Mouse (Mus musculus) megakaryocyte, adult 5-6 weeks (primary cell): Measurements from ENCODE around the gene Rbp7. TPM values are rescaled to one million over a fixed set of nuclear protein-coding genes. Genes with fewer than 3 reads are reported as not detected.
"Not testable (repeated sequence)": the region's sequence is repeated elsewhere in the genome, so short reads cannot be mapped to it uniquely, and the experiment has no call there.

Experiments used
- ATAC-seq: 2 replicates; pipeline ENCODE4 v1.8.0; 2016; ENCODE audit warnings: mild to moderate bottlenecking, inconsistent platforms; ENCODE audit not compliant: poor library complexity, severe bottlenecking
- total RNA-seq, 2 experiments: library from RNA; stranded (forward) in 1 of 2; stranded (reverse) in 1 of 2; fragments of 153-499, 151-499 nt in 1 of 2; fragments of 221-1000, 200-1000 nt in 1 of 2; gene quantifications; 2 replicates each; pipeline versions ENCODE4 v1.2.3 to v1.2.4; 2015 to 2017

Rbp7 gene
- total RNA-seq, 2 experiments from 2014 or later, result not detected

GRCm38 (mm10) chr4:149457831-149458430 is 3.2 kb upstream of the Rbp7 start:
- ATAC-seq, result no peak

GRCm38 (mm10) chr4:149457163-149457562 is 2.4 kb upstream of the Rbp7 start:
- ATAC-seq, result peak; percentile 84

GRCm38 (mm10) chr4:149454263-149454662 is 515 bp downstream of the Rbp7 start:
- no peak for ATAC-seq

- ATAC-seq, result peak; percentile 45
Measured at GRCm38 (mm10) chr4:149453656-149454055, 1.1 kb downstream of the Rbp7 start.

GRCm38 (mm10) chr4:149450636-149451035 is 4.1 kb downstream of the Rbp7 start:
- no peak for ATAC-seq

- ATAC-seq, result no peak
Measured at GRCm38 (mm10) chr4:149446309-149446708, 8.5 kb downstream of the Rbp7 start.

GRCm38 (mm10) chr4:149445868-149446267 is 8.9 kb downstream of the Rbp7 start:
- ATAC-seq, result peak; percentile 44

- ATAC-seq, result peak; percentile 99
Measured at GRCm38 (mm10) chr4:149444964-149445701, 9.6 kb downstream of the Rbp7 start.

- ATAC-seq, result no peak
Measured at GRCm38 (mm10) chr4:149444465-149444864, 10.3 kb downstream of the Rbp7 start.

- no peak for ATAC-seq
Measured at GRCm38 (mm10) chr4:149442436-149442835, 12.3 kb downstream of the Rbp7 start.

- no peak for ATAC-seq
Measured at GRCm38 (mm10) chr4:149440576-149440975, 14.2 kb downstream of the Rbp7 start.

- not testable (repeated sequence) for ATAC-seq
Measured at GRCm38 (mm10) chr4:149431887-149432286, 22.9 kb downstream of the Rbp7 start.

- ATAC-seq, result no peak
Measured at GRCm38 (mm10) chr4:149429592-149429991, 25.2 kb downstream of the Rbp7 start.

GRCm38 (mm10) chr4:149426325-149427199 is 28.2 kb downstream of the Rbp7 start, which contains the start of gene Ube4b:
TSS of gene Ube4b (minus strand) at chr4:149426749.
- ATAC-seq, result peak; percentile 93

- ATAC-seq, result peak; percentile 19; the same call in 1 of the 2 replicates
Measured at GRCm38 (mm10) chr4:149425801-149426292, 28.9 kb downstream of the Rbp7 start.

GRCm38 (mm10) chr4:149424755-149425154 is 30.0 kb downstream of the Rbp7 start:
- ATAC-seq, result no peak

GRCm38 (mm10) chr4:149417854-149418365 is 36.9 kb downstream of the Rbp7 start:
- no peak for ATAC-seq

GRCm38 (mm10) chr4:149416986-149417385 is 37.8 kb downstream of the Rbp7 start:
- ATAC-seq, result no peak

GRCm38 (mm10) chr4:149416417-149416816 is 38.4 kb downstream of the Rbp7 start:
- no peak for ATAC-seq

GRCm38 (mm10) chr4:149415651-149416169 is 39.1 kb downstream of the Rbp7 start:
- ATAC-seq, result no peak

- ATAC-seq, result no peak
Measured at GRCm38 (mm10) chr4:149414259-149414658, 40.5 kb downstream of the Rbp7 start.
